Mouse (Mus musculus): ENCODE measurements around the gene Hspa1b. TPM values are rescaled to one million over a fixed set of nuclear protein-coding genes. Genes with fewer than 3 reads are reported as not detected.
A peak's percentile ranks its signal among the peaks of the same experiment; 100 is the strongest.

The Hspa1b gene
- polyA plus RNA-seq, 1 experiment = 2.6 TPM

GRCm38 (mm10) chr17:34931061-34931734, 27.8 kb downstream of the Hspa1b start, which contains the start of gene Neu1:
TSS of gene Neu1 (plus strand) at chr17:34931253.
- TF ChIP-seq POLR2A (IDR thresholded peaks at IDR 0.05; ENCODE audit: control insufficient read depth, low read depth, low read length) = peak; percentile 40; the same call in 1 of the 2 replicates
- TF ChIP-seq CTCF (IDR thresholded peaks at IDR 0.05; ENCODE audit: control insufficient read depth, insufficient read depth, insufficient replicate concordance, low read depth, low read length) = peak; percentile 29; the same call in 1 of the 2 replicates
- H3K4me1 ChIP-seq (ENCODE audit: control insufficient read depth, insufficient read depth, low read length) = peaks cover 26% of the 10 kb centered on the region
- H3K36me3 ChIP-seq (ENCODE audit: control insufficient read depth, insufficient read depth, low read length) = no peaks in the 10 kb centered on the region
- H3K27ac ChIP-seq (ENCODE audit: control insufficient read depth, insufficient read depth, low read depth, low read length) = 0 out of 2 replicates have a peak within 1 kb of the TSS, but pooled peaks have one; percentile 3
- H3K27me3 ChIP-seq (ENCODE audit: control insufficient read depth, insufficient read depth, low read length) = no peaks in the 10 kb centered on the region
- peak within 1 kb of the TSS; percentile 90 for H3K4me3 ChIP-seq (ENCODE audit: control insufficient read depth, low read depth, low read length)

GRCm38 (mm10) chr17:34928841-34929240, 30.2 kb downstream of the Hspa1b start:
- Histone ChIP-seq H3K36me3 (ENCODE audit: control insufficient read depth, insufficient read depth, low read length) (no peaks in the 10 kb centered on the region), H3K4me1 (ENCODE audit: control insufficient read depth, insufficient read depth, low read length) (peaks cover 14% of the 10 kb centered on the region), H3K27ac (ENCODE audit: control insufficient read depth, insufficient read depth, low read depth, low read length) (no peak overlapping the region), H3K4me3 (ENCODE audit: control insufficient read depth, low read depth, low read length) (no peak overlapping the region), H3K27me3 (ENCODE audit: control insufficient read depth, insufficient read depth, low read length) (no peaks in the 10 kb centered on the region)
- TF ChIP-seq POLR2A (IDR thresholded peaks at IDR 0.05; ENCODE audit: control insufficient read depth, low read depth, low read length) (no peak), CTCF (IDR thresholded peaks at IDR 0.05; ENCODE audit: control insufficient read depth, insufficient read depth, insufficient replicate concordance, low read depth, low read length) (no peak)

- Histone ChIP-seq H3K36me3 (ENCODE audit: control insufficient read depth, insufficient read depth, low read length) (no peaks in the 10 kb centered on the region), H3K27ac (ENCODE audit: control insufficient read depth, insufficient read depth, low read depth, low read length) (no peak overlapping the region), H3K4me3 (ENCODE audit: control insufficient read depth, low read depth, low read length) (no peak overlapping the region), H3K27me3 (ENCODE audit: control insufficient read depth, insufficient read depth, low read length) (no peaks in the 10 kb centered on the region), H3K4me1 (ENCODE audit: control insufficient read depth, insufficient read depth, low read length) (peaks cover 13% of the 10 kb centered on the region)
- no peak for TF ChIP-seq POLR2A (IDR thresholded peaks at IDR 0.05; ENCODE audit: control insufficient read depth, low read depth, low read length)
- TF ChIP-seq CTCF (IDR thresholded peaks at IDR 0.05; ENCODE audit: control insufficient read depth, insufficient read depth, insufficient replicate concordance, low read depth, low read length) = no peak
These were observed 31.6 kb downstream of the Hspa1b start for GRCm38 (mm10) chr17:34927306-34928019.

GRCm38 (mm10) chr17:34924258-34924657, 34.8 kb downstream of the Hspa1b start:
- Histone ChIP-seq H3K36me3 (ENCODE audit: control insufficient read depth, insufficient read depth, low read length) (no peaks in the 10 kb centered on the region), H3K4me1 (ENCODE audit: control insufficient read depth, insufficient read depth, low read length) (no peaks in the 10 kb centered on the region; the same call in 1 of the 2 replicates), H3K27ac (ENCODE audit: control insufficient read depth, insufficient read depth, low read depth, low read length) (no peak overlapping the region), H3K27me3 (ENCODE audit: control insufficient read depth, insufficient read depth, low read length) (no peaks in the 10 kb centered on the region), H3K4me3 (ENCODE audit: control insufficient read depth, low read depth, low read length) (no peak overlapping the region)
- TF ChIP-seq POLR2A (IDR thresholded peaks at IDR 0.05; ENCODE audit: control insufficient read depth, low read depth, low read length) (no peak), CTCF (IDR thresholded peaks at IDR 0.05; ENCODE audit: control insufficient read depth, insufficient read depth, insufficient replicate concordance, low read depth, low read length) (no peak)

GRCm38 (mm10) chr17:34922939-34923338, 36.1 kb downstream of the Hspa1b start:
- Histone ChIP-seq H3K36me3 (ENCODE audit: control insufficient read depth, insufficient read depth, low read length) (no peaks in the 10 kb centered on the region), H3K4me1 (ENCODE audit: control insufficient read depth, insufficient read depth, low read length) (no peaks in the 10 kb centered on the region; the same call in 1 of the 2 replicates), H3K27me3 (ENCODE audit: control insufficient read depth, insufficient read depth, low read length) (no peaks in the 10 kb centered on the region), H3K27ac (ENCODE audit: control insufficient read depth, insufficient read depth, low read depth, low read length) (no peak overlapping the region), H3K4me3 (ENCODE audit: control insufficient read depth, low read depth, low read length) (no peak overlapping the region)
- TF ChIP-seq POLR2A (IDR thresholded peaks at IDR 0.05; ENCODE audit: control insufficient read depth, low read depth, low read length) (no peak), CTCF (IDR thresholded peaks at IDR 0.05; ENCODE audit: control insufficient read depth, insufficient read depth, insufficient replicate concordance, low read depth, low read length) (no peak)

GRCm38 (mm10) chr17:34917188-34917587, 41.9 kb downstream of the Hspa1b start:
- H3K4me3 ChIP-seq (ENCODE audit: control insufficient read depth, low read depth, low read length) = no peak overlapping the region
- TF ChIP-seq POLR2A (IDR thresholded peaks at IDR 0.05; ENCODE audit: control insufficient read depth, low read depth, low read length) (no peak), CTCF (IDR thresholded peaks at IDR 0.05; ENCODE audit: control insufficient read depth, insufficient read depth, insufficient replicate concordance, low read depth, low read length) (no peak)
- H3K27me3 ChIP-seq (ENCODE audit: control insufficient read depth, insufficient read depth, low read length) = no peaks in the 10 kb centered on the region
- H3K4me1 ChIP-seq (ENCODE audit: control insufficient read depth, insufficient read depth, low read length) = peaks cover 13% of the 10 kb centered on the region
- no peak overlapping the region for H3K27ac ChIP-seq (ENCODE audit: control insufficient read depth, insufficient read depth, low read depth, low read length)
- no peaks in the 10 kb centered on the region for H3K36me3 ChIP-seq (ENCODE audit: control insufficient read depth, insufficient read depth, low read length)

GRCm38 (mm10) chr17:34916316-34916715, 42.7 kb downstream of the Hspa1b start:
- no peaks in the 10 kb centered on the region for H3K27me3 ChIP-seq (ENCODE audit: control insufficient read depth, insufficient read depth, low read length)
- peaks cover 13% of the 10 kb centered on the region for H3K4me1 ChIP-seq (ENCODE audit: control insufficient read depth, insufficient read depth, low read length)
- no peak overlapping the region for H3K27ac ChIP-seq (ENCODE audit: control insufficient read depth, insufficient read depth, low read depth, low read length)
- H3K4me3 ChIP-seq (ENCODE audit: control insufficient read depth, low read depth, low read length) = no peak overlapping the region
- TF ChIP-seq POLR2A (IDR thresholded peaks at IDR 0.05; ENCODE audit: control insufficient read depth, low read depth, low read length) = no peak
- TF ChIP-seq CTCF (IDR thresholded peaks at IDR 0.05; ENCODE audit: control insufficient read depth, insufficient read depth, insufficient replicate concordance, low read depth, low read length) = no peak
- H3K36me3 ChIP-seq (ENCODE audit: control insufficient read depth, insufficient read depth, low read length) = no peaks in the 10 kb centered on the region
